Mouse (Mus musculus): ENCODE measurements around the gene Flt3l. TPM values are rescaled to one million over a fixed set of nuclear protein-coding genes. Genes with fewer than 3 reads are reported as not detected.
"Not testable (repeated sequence)": the region's sequence is repeated elsewhere in the genome, so short reads cannot be mapped to it uniquely, and the experiment has no call there.

The Flt3l gene
- total RNA-seq (2021) = 1 to 10 TPM; 2.3 to 4.3 TPM
- long read RNA-seq, experiment 1, partial matches to known transcripts = 0 of 1 reads
- long read RNA-seq, experiment 1, other reads (novel, unspliced or antisense) = 1 of 1 reads
- long read RNA-seq, experiment 2 = 0 reads

DNA sequence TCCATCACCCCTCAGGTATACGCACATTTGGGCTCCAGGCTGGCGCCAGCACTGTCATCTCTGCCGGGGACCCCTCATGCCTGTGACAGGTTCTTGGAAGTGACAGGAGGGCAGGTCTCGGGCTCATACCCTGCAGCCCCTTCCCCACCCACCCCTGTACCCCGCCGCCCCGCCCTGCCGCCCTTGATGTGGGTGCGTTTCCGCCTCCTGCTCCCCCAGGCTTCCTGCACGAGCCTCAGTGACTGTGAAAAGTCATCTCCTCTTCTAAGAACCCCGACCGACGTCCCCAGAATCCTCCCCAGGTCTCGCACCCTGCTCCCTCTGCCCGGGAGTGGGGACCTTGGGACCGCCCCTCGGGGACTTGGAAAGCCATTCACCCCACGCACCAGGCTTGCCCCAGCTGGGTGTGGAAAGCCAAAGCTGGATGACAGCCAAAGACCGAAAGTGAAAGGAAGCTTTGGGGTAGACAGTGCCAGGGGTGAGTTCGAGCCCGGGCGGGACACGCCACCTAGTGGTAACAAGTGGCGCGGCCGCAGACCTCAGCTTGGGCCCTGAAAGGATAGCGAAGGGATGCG, at the start of gene Flt3l, which contains the start of gene Gm45713:
TSS of gene Flt3l (minus strand) at position 440 of the 575 bp plus-strand sequence.
TSS of gene Gm45713 (minus strand) at position 239 of the 575 bp plus-strand sequence.
- peak; percentile 94 for DNase-seq

DNA sequence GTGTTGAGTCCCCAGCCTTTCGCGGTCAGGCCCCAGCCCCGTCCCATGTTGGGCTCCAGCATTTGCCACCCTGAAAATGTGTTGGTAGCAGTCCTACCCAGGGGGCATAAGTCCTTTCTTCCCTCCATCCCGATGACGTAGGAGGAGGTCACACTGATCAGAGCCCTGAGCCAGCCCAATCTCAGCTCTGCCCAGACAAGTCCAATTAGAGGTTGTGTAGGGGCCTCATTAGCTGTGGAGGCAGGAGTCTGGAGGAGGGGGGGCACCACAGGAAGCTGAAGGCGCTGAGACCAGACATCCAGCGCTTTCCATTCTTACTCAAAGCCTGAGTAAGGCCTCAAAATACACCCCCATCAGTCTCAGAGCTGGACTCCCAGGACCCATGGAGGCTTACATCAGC, 49.7 kb upstream of the Flt3l start:
- no peak for DNase-seq

DNA sequence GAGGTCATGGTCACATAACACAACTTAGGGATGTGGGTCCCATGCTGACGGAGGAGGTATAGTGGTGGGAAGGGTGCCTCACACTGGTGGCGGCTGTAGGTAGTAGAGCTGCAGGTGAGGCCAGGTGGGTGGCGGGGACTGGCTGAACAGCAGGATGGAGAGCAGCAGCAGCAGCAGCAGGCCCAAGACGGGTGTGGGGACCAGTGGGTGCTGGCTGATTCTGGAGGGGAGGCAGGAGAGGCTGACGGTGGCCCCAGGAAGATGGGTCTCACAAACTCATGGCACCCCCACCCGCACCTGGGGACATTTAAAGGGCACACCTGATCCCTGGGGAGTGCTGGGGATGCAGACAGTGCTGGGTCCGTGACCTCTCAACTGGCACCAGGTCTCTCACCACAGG, 47.4 kb upstream of the Flt3l start:
- no peak for DNase-seq

DNA sequence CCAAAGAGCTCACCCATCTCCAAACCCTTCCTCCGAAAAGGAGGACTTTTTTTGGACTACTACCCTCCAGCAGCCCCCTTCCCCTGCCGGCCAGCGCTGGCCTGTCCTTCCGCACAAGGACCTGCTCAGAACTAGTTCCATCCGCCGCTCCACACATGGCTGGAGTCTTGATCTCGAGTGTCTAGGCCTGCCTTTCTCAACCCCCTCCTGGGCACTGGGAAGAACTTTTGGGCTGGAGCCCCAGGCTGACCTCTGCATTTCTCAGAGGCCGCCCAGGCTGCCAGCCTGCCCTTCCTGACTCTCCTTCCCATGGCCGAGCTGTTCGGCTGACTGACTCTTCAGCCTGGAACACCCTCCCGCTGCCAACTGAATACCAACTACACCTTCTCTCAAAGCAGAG, 46.4 kb upstream of the Flt3l start:
- no peak for DNase-seq

DNA sequence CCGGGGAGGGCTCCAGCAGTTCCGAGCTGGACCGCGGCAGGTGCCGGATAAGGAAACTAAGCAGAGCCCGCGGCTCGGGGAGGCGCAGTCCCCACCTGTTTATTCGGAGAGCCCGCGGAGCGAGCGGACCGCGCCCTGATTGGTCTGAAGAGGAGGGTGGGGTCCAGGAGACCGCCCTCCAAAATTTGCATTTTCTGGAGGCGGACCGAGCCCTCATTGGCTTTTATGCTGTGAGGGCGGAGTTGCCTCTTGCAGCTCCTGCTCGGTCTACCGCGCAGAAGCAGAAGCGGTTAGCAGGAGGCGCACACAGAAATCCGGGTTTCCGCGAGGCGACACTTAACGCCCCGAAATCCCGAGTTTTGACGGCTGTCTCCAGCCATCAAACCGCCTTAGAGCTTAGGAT, 46.0 kb upstream of the Flt3l start:
- peak; percentile 79 for DNase-seq

DNA sequence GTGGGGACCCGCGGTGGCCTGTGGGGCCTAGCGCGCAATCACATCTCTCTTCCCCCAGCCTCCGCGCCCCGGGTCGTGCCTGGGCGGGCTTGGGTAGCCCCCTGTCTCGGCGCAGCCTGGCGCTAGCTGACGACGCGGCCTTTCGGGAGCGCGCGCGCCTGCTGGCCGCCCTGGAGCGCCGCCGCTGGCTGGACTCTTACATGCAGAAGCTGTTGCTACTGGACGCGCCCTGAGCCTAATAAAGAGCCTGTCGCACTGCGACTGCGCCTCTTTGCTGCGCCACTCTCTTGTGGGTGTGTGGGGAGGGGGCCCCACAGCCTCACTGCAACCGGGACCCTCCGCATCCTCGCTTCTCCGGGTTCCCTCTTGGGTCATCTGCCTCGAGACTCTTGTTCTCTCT, 45.3 kb upstream of the Flt3l start:
- DNase-seq = no peak

DNA sequence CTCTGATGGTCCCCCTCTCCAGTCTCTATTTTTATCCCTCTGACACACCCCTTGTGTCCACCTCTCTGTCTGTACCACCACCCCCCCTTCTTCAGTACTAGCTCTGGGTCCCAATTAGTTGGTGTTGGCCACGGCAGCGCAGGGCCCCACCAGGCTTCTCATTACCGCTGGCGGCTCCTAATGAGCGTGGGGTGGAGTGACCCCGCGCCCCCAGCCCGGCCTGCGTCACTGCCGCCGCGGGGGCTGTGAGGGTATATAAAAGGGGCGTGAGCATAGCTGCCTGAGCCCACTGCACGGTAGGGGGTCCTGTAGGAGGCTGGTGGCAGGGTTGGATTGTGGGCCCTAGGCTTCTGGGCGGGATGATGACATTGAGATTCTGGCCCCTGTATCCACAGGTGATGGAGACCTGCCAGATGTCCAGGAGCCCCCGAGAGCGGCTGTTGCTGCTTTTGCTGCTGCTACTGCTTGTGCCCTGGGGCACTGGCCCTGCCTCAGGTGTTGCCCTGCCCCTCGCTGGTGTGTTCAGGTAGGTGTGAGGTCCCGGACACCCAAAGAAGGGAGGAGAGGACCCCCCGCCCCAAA, 44.8 kb upstream of the Flt3l start, which contains the start of gene Pth2:
TSS of gene Pth2 (plus strand) at position 100 of the 582 bp plus-strand sequence.
- DNase-seq = no peak

DNA sequence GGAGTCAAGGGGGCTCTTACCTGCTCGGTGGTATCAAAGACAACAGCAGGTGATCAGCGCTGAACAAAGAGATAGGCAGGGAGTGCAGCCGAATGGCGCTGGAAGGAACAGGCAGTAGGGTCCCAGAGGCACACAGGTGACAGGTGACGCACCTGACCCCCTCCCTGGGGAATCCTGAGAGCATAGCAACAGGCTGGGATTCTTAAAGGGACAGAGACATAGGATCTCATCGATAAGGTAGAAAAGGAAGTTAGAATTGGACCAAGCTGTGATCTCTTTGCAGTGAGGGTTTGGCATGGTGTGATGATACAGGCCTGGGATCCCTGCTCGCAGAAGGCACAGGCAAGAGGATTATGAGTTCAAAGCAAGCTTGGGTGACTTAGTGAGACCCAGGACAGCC, 43.2 kb upstream of the Flt3l start, which contains the start of gene Gfy:
TSS of gene Gfy (minus strand) at position 101 of the 400 bp plus-strand sequence.
- DNase-seq = no peak

DNA sequence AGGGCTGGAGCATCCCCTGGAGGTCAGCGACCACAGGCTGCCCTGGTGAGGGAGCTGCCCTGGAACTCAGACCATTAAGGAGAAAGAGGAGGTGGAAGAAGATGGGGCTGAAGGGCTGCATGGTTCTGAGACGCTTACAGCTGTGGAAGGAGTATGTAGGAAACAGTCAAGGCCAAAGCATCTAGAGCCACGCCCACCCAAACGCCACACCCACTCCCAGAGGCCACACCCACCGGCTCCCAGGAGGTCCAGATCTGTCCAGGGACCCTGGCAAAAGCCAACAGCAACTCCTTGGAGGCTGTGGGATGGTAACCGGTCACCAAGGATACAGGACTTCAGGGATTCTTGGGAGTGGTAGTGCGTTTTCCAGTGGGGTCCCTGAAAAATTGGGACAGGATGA, 42.3 kb upstream of the Flt3l start:
- no peak for DNase-seq

DNA sequence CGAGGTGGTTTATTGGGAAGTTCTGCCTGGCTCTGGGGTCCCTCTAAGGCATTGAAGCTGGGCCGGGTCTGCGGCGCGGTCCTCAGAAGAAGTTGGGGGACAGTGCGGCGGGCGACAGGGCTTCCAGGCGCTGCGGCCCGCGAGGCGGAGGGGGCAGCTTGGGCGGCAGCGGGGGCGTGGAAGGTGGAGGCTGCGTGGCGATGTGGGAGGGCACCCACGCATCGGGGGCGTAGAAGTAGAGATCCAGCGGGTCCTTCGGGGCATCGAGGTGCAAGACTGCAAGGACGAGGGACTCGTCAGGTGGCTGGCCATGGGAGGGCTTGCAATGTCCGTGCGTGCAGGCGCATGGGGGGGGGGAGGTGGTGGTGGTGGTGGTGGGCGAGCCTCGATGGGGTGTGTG, 40.1 kb upstream of the Flt3l start:
- no peak for DNase-seq

DNA sequence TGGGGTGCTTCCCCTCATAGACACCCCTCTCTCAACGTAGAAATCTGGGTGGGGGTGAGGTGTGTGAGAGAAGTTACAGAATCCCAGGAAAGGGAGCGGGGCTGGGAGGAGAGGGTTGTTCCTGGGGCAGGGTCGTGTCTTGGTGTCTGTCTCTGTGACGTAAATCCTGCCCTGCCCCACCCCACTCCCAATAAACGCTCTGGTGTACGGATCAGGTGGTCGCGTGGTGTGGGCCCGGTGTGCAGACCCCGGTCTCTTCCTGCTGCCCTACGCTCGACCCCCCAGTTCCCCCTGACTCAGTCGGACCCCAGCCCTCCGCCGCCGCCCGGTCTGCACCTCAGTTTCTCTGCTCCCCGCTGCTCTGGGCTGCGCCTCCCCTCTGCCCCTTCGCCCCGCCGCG, 39.7 kb upstream of the Flt3l start:
- DNase-seq = no peak

DNA sequence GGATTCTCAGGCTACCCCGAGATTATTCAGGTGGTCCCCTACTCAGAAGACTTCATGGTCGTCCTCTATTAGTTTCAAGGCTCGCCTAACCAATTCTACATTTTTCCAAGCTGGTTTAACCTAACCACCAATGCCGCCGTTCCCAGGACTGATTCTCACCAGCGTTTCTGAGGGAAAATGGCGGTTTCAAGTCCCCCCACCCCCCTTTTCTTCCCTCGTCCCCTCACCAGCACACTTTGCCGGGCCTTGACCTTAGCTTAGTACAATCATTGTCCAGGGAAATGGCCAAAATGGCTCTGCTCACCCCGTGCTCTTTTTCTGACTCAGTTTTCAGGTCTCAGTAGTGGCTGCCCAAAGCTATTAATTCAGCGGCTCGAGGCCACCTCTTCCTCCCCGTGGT, 39.2 kb upstream of the Flt3l start:
- no peak for DNase-seq

DNA sequence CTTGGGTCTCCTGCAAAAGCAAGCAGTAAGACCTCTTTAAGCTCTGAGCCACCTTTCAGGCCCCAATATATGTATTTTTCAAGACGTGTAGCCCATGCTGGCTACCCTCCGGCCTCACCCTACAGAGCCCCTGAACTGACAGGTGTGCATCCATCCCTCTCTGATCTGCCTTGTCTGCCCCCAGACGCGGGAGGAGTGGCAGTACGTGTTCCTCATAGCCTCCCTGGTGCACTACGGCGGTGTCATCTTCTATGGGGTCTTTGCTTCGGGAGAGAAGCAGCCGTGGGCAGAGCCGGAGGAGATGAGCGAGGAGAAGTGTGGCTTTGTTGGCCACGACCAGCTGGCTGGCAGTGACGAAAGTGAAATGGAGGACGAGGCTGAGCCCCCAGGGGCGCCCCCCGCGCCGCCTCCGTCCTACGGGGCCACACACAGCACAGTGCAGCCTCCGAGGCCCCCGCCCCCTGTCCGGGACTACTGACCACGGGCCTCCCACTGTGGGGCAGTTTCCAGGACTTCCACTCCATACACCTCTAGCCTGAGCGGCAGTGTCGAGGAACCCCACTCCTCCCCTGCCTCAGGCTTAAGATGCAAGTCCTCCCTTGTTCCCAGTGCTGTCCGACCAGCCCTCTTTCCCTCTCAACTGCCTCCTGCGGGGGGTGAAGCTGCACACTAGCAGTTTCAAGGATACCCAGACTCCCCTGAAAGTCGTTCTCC, 38.5 kb upstream of the Flt3l start:
- no peak for DNase-seq

DNA sequence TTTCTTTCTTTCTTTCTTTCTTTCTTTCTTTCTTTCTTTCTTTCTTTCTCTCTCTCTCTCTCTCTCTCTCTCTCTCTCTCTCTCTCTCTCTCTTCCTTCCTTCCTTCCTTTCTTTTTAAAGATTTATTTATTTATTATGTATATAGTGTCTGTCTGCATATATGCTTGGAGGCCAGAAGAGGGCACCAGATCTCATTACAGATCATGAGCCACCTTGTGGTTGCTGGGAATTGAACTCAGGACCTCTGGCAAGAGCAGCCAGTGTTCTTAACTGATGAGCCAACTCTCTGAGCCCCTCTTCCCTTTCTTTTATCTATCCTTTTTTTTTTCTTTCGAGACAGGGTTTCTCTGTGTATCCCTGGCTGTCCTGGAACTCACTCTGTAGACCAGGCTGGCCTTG, 37.5 kb upstream of the Flt3l start:
- DNase-seq = not testable (repeated sequence)

DNA sequence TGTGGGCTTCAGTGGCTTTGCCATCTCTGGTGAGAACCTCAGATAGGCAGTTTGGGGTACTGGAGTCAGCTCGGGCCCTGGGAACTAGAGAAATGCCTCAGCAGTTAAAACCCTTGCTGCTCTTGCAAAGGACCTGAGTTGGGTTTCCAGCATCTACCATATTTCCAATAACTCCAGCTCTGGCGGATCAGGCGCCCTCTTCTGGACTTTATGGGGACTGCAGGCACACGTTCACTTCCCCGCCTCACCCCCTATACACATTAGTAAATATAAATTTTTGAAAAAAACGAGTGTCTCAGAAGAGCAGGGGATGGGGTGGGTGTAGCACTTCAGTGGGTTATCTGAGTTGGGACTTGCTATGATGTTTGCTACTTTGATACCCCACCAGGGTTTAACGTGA, 36.7 kb upstream of the Flt3l start:
- no peak for DNase-seq

DNA sequence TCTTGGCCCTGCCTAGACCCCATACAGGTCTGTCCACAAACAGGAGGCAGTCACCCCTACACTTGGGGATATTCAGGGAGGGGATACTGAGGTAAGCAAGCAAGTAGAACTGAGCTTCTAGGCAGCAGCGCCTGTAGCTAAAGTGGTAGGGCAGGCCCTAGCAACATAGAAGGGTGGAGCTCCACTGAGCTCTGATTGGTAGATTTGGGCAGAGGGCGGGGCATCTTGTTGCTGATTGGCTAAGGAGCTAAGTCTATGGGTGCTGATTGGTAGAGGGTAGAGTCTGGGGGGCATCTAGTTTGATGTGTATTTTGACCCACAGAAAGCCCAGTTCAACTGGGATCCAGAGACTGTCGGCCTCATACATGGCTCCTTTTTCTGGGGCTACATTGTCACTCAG, 33.3 kb upstream of the Flt3l start:
- DNase-seq = no peak

DNA sequence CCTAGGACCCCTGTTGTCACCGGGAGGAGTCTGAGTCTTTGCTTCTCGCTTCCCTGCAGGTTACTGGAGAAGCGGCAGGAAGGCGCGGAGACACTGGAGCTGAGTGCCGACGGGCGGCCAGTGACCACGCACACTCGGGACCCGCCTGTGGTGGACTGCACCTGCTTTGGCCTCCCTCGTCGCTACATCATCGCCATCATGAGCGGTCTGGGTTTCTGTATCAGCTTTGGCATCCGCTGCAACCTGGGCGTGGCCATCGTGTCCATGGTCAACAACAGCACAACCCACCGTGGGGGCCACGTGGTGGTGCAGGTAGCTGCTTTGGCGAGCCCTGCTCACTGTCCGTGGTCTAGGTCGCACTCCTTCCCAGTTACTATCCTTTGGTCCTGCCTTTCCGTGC, 32.4 kb upstream of the Flt3l start:
- DNase-seq = no peak

DNA sequence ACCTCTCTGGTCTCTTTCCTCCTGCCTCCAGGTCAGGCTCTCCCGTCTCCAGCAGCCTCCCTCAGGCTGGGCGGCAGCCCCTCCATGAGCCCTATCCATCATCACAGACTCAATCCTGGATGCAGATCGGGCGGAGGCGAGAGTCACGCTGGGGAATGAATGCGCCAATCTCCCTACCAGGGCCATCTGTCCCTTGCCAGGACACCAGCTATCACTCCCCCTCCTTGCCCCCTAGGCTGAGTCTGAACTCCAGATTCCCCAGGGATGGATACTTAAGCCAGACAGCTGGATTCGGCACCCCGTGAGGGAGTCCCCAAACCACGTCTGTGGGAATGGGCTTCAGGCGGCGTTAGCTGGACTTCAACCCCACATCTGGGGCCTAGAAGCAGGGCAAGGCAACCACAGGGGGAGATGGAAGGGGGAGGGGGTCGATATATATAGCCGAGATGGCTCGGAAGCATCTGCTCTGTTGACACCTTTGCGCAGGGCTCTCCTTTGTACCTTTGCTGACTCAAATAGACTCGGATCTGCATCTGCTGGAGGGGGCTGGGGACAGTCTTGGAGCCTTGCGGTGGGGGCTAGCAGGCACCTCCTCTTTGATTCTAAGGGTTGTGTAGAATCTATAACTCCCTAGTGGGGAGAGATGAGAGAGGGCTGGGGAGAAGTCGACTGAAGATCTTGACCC, 31.7 kb upstream of the Flt3l start:
- no peak for DNase-seq

DNA sequence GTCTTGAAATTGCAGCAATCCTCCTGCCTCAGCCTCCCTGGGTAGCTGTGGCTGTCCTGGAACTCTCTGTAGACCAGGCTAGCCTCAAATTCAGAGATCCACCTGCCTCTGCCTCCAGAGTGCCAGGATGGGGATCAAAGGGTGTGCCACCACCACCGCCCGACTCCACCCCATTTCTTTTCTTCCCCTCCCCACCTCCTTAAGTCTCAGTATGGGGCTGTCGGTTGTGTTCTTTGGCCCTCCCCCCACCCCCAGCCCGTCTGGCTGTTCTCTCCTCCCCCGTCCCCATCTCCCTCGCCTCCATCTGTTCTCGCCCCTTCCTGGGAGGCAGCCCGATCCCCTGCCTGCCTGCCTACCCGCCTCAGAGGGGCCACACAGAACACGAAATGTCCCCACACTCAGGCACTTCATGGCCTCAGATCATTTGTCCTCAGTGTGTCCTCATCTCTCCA, 30.7 kb upstream of the Flt3l start:
- DNase-seq = no peak

DNA sequence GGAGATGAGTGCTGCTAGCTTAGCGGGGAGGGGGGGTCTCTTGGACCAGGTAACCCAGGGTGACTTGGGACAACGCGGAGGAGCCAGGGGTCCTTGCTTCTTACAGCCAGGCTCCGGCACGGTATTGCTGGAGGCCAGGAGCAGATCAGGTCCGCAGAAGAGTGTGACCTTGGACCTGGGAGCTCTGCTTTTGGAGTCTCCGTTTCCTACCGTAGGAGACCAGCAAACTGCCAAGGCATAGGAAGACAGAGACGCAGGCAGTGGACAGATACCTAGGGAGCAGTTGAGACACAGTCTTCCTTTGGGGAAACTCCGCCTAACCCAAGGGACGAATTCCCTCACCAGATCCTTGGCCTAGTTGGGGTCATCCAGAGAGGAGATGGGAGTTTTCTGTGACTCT, 29.5 kb upstream of the Flt3l start:
- DNase-seq = no peak

DNA sequence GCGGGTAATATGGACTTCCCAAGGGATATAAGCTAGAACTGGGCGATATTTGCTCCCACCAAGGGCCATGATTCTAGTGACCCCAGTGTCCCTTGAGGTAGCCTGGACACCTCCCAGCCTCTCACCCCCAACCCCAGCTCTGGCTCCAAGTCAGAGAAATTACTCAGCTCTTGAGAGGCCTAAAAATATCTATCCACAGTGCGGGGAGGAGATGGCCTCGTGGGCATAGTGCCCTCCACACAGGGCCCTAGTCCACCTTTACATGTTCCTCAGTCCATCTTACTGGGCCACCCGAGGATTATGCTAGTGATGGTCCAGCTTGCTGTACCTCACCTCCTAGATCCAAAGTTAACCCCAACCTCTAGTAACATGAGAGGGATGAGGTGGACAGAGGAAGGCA, 28.6 kb upstream of the Flt3l start:
- no peak for DNase-seq

DNA sequence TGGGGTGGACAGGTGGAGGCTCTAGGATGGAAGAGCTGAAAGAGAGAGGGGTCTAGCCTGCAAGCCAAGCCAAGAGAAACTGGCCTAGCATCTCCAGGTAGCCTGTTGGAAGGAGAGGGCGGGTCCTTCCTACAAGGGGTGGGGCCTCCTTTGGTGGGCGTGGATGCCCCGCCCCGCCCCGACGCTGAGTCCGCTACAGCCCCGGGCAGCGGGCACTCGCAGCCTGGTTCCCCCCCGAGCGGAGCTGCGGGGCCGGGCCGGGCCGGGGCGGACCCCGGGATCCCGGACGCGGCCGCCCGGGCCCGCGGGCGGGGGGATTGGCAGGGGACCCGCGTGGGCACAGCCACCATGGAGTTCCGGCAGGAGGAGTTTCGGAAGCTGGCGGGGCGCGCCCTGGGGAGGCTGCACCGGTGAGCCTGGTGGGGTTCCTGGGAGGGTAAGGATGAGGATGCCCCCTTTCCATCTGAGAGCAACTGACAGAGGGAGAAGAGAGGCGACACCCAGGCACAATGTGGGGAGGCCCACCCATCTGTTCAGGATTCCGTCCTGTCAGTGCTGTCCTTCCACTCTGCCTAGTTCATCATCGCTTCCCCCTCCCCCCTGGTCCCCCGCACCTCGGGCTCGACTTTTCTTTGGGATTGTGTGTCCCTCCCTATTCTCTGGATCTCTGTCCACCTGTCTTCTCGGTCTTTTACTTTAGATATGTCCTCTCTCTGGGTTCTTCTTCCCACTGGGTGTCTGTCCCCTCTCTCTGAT, 27.7 kb upstream of the Flt3l start, which contains the start of gene Slc17a7:
TSS of gene Slc17a7 (plus strand) at position 215 of the 756 bp plus-strand sequence.
- DNase-seq = no peak

Measured in gastrocnemius, postnatal 10 days (tissue).